Mouse (Mus musculus): ENCODE measurements around the gene Scaper. TPM values are rescaled to one million over a fixed set of nuclear protein-coding genes. Genes with fewer than 3 reads are reported as not detected.

The Scaper gene
- 0.09 and 0.19 TPM in 2 replicates for polyA plus RNA-seq (2012)

GRCm38 (mm10) chr9:55937664-55938617, at the start of gene Scaper:
TSS of gene Scaper (minus strand) at chr9:55938119.
- TF ChIP-seq GATA1 (IDR thresholded peaks at IDR 0.05; ENCODE audit: low read length), result no peak

- no peak for TF ChIP-seq GATA1 (IDR thresholded peaks at IDR 0.05; ENCODE audit: low read length)
Observed at GRCm38 (mm10) chr9:55946819-55947218, 8.9 kb upstream of the Scaper start.

GRCm38 (mm10) chr9:55941356-55941755, 3.4 kb upstream of the Scaper start:
- no peak for TF ChIP-seq GATA1 (IDR thresholded peaks at IDR 0.05; ENCODE audit: low read length)

GRCm38 (mm10) chr9:55938618-55938985, 683 bp upstream of the Scaper start:
- TF ChIP-seq GATA1 (IDR thresholded peaks at IDR 0.05; ENCODE audit: low read length), result no peak

GRCm38 (mm10) chr9:55937224-55937663, 675 bp downstream of the Scaper start:
- no peak for TF ChIP-seq GATA1 (IDR thresholded peaks at IDR 0.05; ENCODE audit: low read length)

- TF ChIP-seq GATA1 (IDR thresholded peaks at IDR 0.05; ENCODE audit: low read length), result no peak
Observed at GRCm38 (mm10) chr9:55932482-55932881, 5.4 kb downstream of the Scaper start.

- no peak for TF ChIP-seq GATA1 (IDR thresholded peaks at IDR 0.05; ENCODE audit: low read length)
Observed at GRCm38 (mm10) chr9:55918579-55918978, 19.3 kb downstream of the Scaper start.

GRCm38 (mm10) chr9:55916751-55917150, 21.2 kb downstream of the Scaper start:
- TF ChIP-seq GATA1 (IDR thresholded peaks at IDR 0.05; ENCODE audit: low read length), result no peak

- no peak for TF ChIP-seq GATA1 (IDR thresholded peaks at IDR 0.05; ENCODE audit: low read length)
Observed at GRCm38 (mm10) chr9:55911481-55911880, 26.4 kb downstream of the Scaper start.

- TF ChIP-seq GATA1 (IDR thresholded peaks at IDR 0.05; ENCODE audit: low read length), result no peak
Observed at GRCm38 (mm10) chr9:55902964-55903363, 35.0 kb downstream of the Scaper start.

- no peak for TF ChIP-seq GATA1 (IDR thresholded peaks at IDR 0.05; ENCODE audit: low read length)
Observed at GRCm38 (mm10) chr9:55901588-55901987, 36.3 kb downstream of the Scaper start.

- no peak for TF ChIP-seq GATA1 (IDR thresholded peaks at IDR 0.05; ENCODE audit: low read length)
Observed at GRCm38 (mm10) chr9:55900531-55900930, 37.4 kb downstream of the Scaper start.

- no peak for TF ChIP-seq GATA1 (IDR thresholded peaks at IDR 0.05; ENCODE audit: low read length)
Observed at GRCm38 (mm10) chr9:55878066-55878465, 59.9 kb downstream of the Scaper start.

GRCm38 (mm10) chr9:55789442-55789841, 148.5 kb downstream of the Scaper start:
- TF ChIP-seq GATA1 (IDR thresholded peaks at IDR 0.05; ENCODE audit: low read length), result no peak

- TF ChIP-seq GATA1 (IDR thresholded peaks at IDR 0.05; ENCODE audit: low read length), result no peak
Observed at GRCm38 (mm10) chr9:55712016-55712415, 225.9 kb downstream of the Scaper start.

GRCm38 (mm10) chr9:55710553-55710952, 227.4 kb downstream of the Scaper start:
- TF ChIP-seq GATA1 (IDR thresholded peaks at IDR 0.05; ENCODE audit: low read length), result no peak

GRCm38 (mm10) chr9:55706603-55707002, 231.3 kb downstream of the Scaper start:
- no peak for TF ChIP-seq GATA1 (IDR thresholded peaks at IDR 0.05; ENCODE audit: low read length)

Measured in G1E-ER4 (cell line).